Mouse (Mus musculus) hindbrain, embryonic 13.5 days (tissue): Measurements from ENCODE around the gene Irak3. TPM values are rescaled to one million over a fixed set of nuclear protein-coding genes. Genes with fewer than 3 reads are reported as not detected.

Source experiments
- ATAC-seq: fragments of 200-750 bp; cut with Nextera tagmentation; 2 replicates; pipeline ENCODE4 v1.8.0; 2017; ENCODE audit warnings: moderate TSS enrichment; ENCODE audit not compliant: low FRiP score
- H3K27ac ChIP-seq: fragments of 300-500 bp; sonication (generic); 2 replicates; pipeline ENCODE4 v1.5.1; 2015; ENCODE audit warnings: inconsistent platforms, mild to moderate bottlenecking, moderate library complexity
- H3K27me3 ChIP-seq: fragments of 300-500 bp; sonication (generic); 2 replicates; pipeline ENCODE4 v1.6.1; 2015; ENCODE audit warnings: mild to moderate bottlenecking, inconsistent platforms
- H3K36me3 ChIP-seq: fragments of 300-500 bp; sonication (generic); 2 replicates; pipeline ENCODE4 v1.6.1; 2015; ENCODE audit warnings: mild to moderate bottlenecking, inconsistent platforms
- H3K4me1 ChIP-seq: fragments of 300-500 bp; sonication (generic); replicated peaks from 2 replicates; pipeline ENCODE4 v1.6.1; 2015; ENCODE audit warnings: inconsistent platforms
- H3K4me2 ChIP-seq: fragments of 300-500 bp; sonication (generic); 2 replicates; pipeline ENCODE4 v1.6.1; 2015; ENCODE audit warnings: inconsistent platforms, mild to moderate bottlenecking, moderate library complexity
- H3K4me3 ChIP-seq: fragments of 300-500 bp; sonication (generic); 2 replicates; pipeline ENCODE4 v1.5.1; 2015; ENCODE audit warnings: mild to moderate bottlenecking, inconsistent platforms
- H3K9ac ChIP-seq: fragments of 300-500 bp; sonication (generic); 2 replicates; pipeline ENCODE4 v1.6.1; 2015; ENCODE audit warnings: mild to moderate bottlenecking, inconsistent platforms
- H3K9me3 ChIP-seq: fragments of 300-500 bp; sonication (generic); 2 replicates; pipeline ENCODE4 v1.6.1; 2016; ENCODE audit warnings: inconsistent platforms
- WGBS: fragments of 180-500 bp; shearing (Covaris S2); methylation state at CpG from one replicate; pipeline ENCODE4 v1.1.7; 2015; 5-methylcytosine and 5-hydroxymethylcytosine counted together
- polyA plus RNA-seq: library from polyadenylated mRNA; unstranded; fragments of >200 nt; fragmentation: Nextera tagmentation; extraction: Ambion mirVana; gene quantifications from 2 replicates; pipeline ENCODE4 v1.2.1, GENCODE M21; 2015

The Irak3 gene
- polyA plus RNA-seq, 1 experiment from 2014 or later: 0.36 TPM

GRCm38 (mm10) chr10:120170277-120170676 lies 31.7 kb downstream of the Irak3 start:
- Histone ChIP-seq H3K9ac (no peak overlapping the region), H3K4me3 (no peak overlapping the region), H3K4me1 (no peaks in the 10 kb centered on the region), H3K36me3 (no peaks in the 10 kb centered on the region), H3K27me3 (no peaks in the 10 kb centered on the region), H3K9me3 (no peaks in the 10 kb centered on the region), H3K4me2 (no peak overlapping the region), H3K27ac (no peak overlapping the region)
- 76% methylated on average over 4 of the region's 4 CpGs for WGBS
- no peak for ATAC-seq

DNA sequence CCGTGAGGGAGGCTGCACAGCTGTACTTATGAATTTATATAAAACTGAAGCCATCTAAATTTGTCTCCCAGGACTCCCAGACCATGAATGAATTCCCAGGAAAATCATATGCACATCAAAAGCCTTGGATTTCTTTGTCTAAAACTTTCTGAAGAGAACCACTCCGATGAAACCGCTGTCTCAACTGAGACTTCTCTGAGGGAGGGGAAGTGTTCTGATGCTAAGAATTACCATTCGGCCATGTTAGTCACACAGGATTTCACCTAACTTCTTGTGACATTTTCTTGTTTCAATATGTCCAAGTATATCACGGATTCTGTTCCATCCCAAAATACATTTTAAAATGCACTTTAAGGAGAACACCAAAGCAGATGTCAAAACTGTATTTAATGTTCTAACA lies 32.1 kb downstream of the Irak3 start:
- H3K27me3 ChIP-seq: no peaks in the 10 kb centered on the region
- H3K4me1 ChIP-seq: no peaks in the 10 kb centered on the region
- H3K9ac ChIP-seq: no peak overlapping the region
- ATAC-seq: no peak
- no peak overlapping the region for H3K27ac ChIP-seq
- 77% methylated on average over 5 of the region's 5 CpGs for WGBS
- H3K4me3 ChIP-seq: no peak overlapping the region
- H3K36me3 ChIP-seq: no peaks in the 10 kb centered on the region
- H3K4me2 ChIP-seq: no peak overlapping the region
- no peaks in the 10 kb centered on the region for H3K9me3 ChIP-seq

DNA sequence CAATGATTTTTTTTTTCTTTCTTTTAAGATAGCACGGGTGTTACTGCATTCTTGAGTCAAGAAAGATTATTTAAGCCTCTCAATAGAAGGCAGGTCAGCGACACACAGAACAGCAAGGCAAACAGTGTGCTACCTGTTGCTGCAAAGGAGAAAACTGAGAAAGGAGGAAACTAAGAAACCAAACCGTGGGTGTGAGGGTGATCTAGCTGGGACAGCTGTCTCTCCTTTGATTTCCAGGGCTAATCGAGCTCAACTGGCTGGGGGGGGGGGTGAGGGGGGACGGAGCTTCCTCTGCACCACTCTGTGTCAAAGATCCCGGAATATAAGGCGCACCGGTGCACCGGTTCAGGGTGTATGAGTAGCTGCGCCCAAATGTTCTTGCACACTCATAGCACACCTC lies 32.9 kb downstream of the Irak3 start:
- Histone ChIP-seq H3K4me2 (no peak overlapping the region), H3K9ac (no peak overlapping the region), H3K4me1 (no peaks in the 10 kb centered on the region), H3K36me3 (no peaks in the 10 kb centered on the region), H3K27me3 (no peaks in the 10 kb centered on the region), H3K4me3 (no peak overlapping the region), H3K27ac (no peak overlapping the region), H3K9me3 (no peaks in the 10 kb centered on the region)
- ATAC-seq: no peak
- 70% methylated on average over 10 of the region's 10 CpGs for WGBS

- H3K4me2 ChIP-seq: no peak overlapping the region
- 78% methylated on average over 1 of the region's 1 CpGs for WGBS
- H3K4me1 ChIP-seq: no peaks in the 10 kb centered on the region
- no peak for ATAC-seq
- no peaks in the 10 kb centered on the region for H3K9me3 ChIP-seq
- no peak overlapping the region for H3K4me3 ChIP-seq
- H3K27ac ChIP-seq: no peak overlapping the region
- H3K9ac ChIP-seq: no peak overlapping the region
- no peaks in the 10 kb centered on the region for H3K27me3 ChIP-seq
- no peaks in the 10 kb centered on the region for H3K36me3 ChIP-seq
These were observed 33.9 kb downstream of the Irak3 start for GRCm38 (mm10) chr10:120168070-120168469.

DNA sequence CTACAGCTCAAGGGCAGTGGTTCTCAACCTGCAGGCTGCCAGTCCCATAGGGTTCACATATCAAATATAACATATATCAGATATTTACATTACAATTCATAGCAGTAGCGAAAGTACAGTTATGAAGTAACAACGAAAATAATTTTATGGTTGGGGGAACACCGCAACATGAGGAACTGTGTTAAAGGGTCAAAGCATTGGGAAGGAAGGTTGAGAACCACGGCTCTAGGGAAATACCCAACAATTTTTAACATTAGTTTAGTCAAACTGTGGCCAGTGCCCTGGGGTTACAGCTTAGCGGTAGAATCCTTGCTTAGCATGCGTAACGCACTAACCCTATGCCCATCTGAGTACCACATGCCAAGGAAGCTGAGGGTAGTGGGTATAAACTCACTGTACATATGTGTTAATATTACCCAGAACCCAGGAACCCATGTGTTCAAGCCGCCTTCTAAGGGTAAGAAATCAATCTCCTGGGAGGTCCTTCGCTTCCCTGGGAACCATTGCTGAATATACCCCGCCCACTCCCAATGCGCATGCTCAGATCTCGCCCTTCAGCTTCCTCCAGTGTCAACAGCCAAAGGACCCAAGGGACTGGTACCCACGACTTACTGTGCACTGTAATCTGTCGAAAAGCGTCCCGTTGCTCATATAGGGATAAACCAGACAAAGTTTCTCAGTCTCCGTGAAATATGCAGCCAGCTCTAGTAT lies 36.0 kb downstream of the Irak3 start:
- H3K9ac ChIP-seq: no peak overlapping the region
- no peak overlapping the region for H3K4me3 ChIP-seq
- no peaks in the 10 kb centered on the region for H3K27me3 ChIP-seq
- no peak for ATAC-seq
- no peak overlapping the region for H3K27ac ChIP-seq
- no peak overlapping the region for H3K4me2 ChIP-seq
- H3K9me3 ChIP-seq: no peaks in the 10 kb centered on the region
- WGBS: 90% methylated on average over 17 of the region's 17 CpGs
- H3K36me3 ChIP-seq: no peaks in the 10 kb centered on the region
- no peaks in the 10 kb centered on the region for H3K4me1 ChIP-seq

DNA sequence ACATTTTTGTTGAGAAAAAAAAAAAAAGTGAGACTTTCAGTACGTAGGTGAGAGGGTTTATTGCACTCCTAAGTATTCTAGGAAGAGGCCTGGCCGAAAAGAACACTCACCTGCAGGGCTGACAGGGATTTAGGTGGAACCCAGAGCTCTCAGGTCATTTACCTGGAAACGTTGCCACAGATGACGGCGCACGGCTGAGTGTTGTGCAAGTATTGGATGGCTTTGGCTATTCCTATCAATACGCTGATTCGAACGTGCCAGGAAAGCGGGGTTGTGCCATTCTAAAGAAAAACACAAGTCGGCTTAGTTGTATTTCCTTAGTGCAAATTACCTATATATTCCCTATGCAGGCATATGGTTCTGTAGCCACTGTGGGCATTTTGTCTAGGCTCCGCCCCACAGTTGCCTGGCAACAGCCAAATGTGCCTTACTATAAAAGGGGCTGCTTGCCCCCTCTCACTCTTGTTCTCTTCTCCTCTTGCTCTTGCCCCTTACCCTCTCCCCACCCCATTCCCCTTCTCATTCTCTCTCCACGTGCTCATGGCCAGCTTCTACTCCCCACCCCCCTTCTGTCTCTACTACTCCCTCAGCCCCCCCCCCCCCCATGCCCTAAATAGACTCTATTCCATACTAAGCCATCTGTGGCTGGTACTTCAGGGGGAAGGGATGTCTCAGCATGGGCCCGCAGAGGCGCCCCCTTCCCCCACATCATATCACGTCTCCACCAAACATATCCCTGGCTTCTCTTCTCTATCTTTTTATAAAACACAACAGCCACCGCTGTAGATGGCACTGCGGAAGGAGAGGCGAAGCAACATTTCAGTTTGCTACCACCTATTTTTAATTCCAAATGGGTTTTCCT lies 36.8 kb downstream of the Irak3 start:
- no peaks in the 10 kb centered on the region for H3K9me3 ChIP-seq
- no peak overlapping the region for H3K9ac ChIP-seq
- no peak overlapping the region for H3K27ac ChIP-seq
- H3K4me3 ChIP-seq: no peak overlapping the region
- H3K36me3 ChIP-seq: no peaks in the 10 kb centered on the region
- H3K4me1 ChIP-seq: no peaks in the 10 kb centered on the region
- H3K4me2 ChIP-seq: no peak overlapping the region
- no peaks in the 10 kb centered on the region for H3K27me3 ChIP-seq
- no peak for ATAC-seq
- 83% methylated on average over 19 of the region's 19 CpGs for WGBS

DNA sequence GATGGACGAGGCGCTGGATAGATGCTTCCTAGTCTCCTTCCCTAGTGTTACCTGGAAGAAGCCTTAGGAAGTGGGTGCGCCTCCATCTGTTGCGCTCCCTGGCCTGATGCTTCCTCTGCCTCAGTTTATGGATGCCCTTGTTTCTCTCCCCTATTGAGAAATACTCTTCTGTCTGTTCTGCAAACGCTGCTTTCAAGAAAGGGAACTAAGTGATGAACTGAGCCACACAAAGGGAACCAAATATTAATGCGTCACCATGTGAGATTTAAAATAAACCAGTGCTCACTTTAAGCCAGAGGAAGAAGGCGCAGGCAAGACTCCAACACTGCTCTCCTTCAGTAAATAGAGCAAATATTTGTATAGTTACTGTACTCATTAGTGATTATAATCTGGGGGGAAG lies 38.4 kb downstream of the Irak3 start:
- H3K27me3 ChIP-seq: no peaks in the 10 kb centered on the region
- no peak overlapping the region for H3K9ac ChIP-seq
- H3K9me3 ChIP-seq: no peaks in the 10 kb centered on the region
- H3K27ac ChIP-seq: no peak overlapping the region
- no peaks in the 10 kb centered on the region for H3K4me1 ChIP-seq
- H3K4me3 ChIP-seq: no peak overlapping the region
- no peak overlapping the region for H3K4me2 ChIP-seq
- no peak for ATAC-seq
- no peaks in the 10 kb centered on the region for H3K36me3 ChIP-seq
- WGBS: 93% methylated on average over 7 of the region's 7 CpGs

GRCm38 (mm10) chr10:120162840-120163239 lies 39.1 kb downstream of the Irak3 start:
- no peak for ATAC-seq
- Histone ChIP-seq H3K27me3 (no peaks in the 10 kb centered on the region), H3K4me2 (no peak overlapping the region)

DNA sequence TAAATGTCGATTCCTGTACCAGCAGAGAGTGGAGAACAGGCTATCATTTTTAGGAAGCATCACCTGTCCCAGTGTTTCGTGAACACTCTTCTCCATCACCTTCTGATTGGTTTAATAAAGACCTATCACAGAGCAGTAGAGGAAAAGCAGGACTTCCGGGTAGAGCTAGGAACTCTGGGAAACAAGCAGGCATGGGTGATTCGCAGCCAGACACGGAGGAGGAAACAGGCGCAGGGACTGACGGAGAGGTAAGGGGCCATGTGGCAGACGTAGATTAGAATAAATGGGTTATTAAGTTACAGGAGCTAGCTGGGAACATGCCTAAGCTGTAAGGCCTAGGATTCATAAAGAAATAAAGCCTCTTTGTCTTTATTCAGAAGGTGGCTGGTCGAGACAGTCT lies 41.4 kb downstream of the Irak3 start:
- no peak overlapping the region for H3K27ac ChIP-seq
- no peaks in the 10 kb centered on the region for H3K36me3 ChIP-seq
- 79% methylated on average over 9 of the region's 9 CpGs for WGBS
- no peaks in the 10 kb centered on the region for H3K27me3 ChIP-seq
- no peak overlapping the region for H3K9ac ChIP-seq
- H3K4me1 ChIP-seq: no peaks in the 10 kb centered on the region
- no peaks in the 10 kb centered on the region for H3K9me3 ChIP-seq
- ATAC-seq: no peak
- no peak overlapping the region for H3K4me2 ChIP-seq
- no peak overlapping the region for H3K4me3 ChIP-seq

More at GRCm38 (mm10) chr10:120162840-120163239, 39.1 kb downstream of the Irak3 start:
- Histone ChIP-seq H3K27ac (no peak overlapping the region), H3K4me1 (no peaks in the 10 kb centered on the region), H3K36me3 (no peaks in the 10 kb centered on the region), H3K4me3 (no peak overlapping the region), H3K9ac (no peak overlapping the region), H3K9me3 (no peaks in the 10 kb centered on the region)
- WGBS: 89% methylated on average over 10 of the region's 10 CpGs

DNA sequence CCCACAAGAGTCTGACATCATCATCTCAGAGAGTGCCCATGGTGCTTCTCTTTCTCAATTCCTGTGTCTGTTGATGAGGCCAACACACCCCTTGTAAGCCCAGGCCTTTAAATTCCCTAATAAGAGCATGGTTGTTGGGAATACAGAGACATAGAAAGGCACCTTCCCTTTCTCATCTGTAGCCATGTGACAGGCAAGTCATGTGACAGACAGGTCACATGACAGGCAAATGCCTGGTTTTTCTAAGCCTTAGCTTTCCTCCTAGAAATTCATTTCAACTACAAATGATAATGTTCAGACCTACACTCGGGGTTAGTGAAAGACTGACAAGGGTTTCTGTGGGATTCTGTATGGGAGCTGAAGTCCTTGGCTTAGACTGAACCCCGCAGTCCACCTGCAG lies 48.0 kb downstream of the Irak3 start:
- no peaks in the 10 kb centered on the region for H3K9me3 ChIP-seq
- H3K27me3 ChIP-seq: no peaks in the 10 kb centered on the region
- H3K4me1 ChIP-seq: no peaks in the 10 kb centered on the region
- no peak overlapping the region for H3K27ac ChIP-seq
- 88% methylated on average over 2 of the region's 2 CpGs for WGBS
- H3K9ac ChIP-seq: no peak overlapping the region
- H3K36me3 ChIP-seq: no peaks in the 10 kb centered on the region
- ATAC-seq: no peak
- no peak overlapping the region for H3K4me3 ChIP-seq
- H3K4me2 ChIP-seq: no peak overlapping the region

DNA sequence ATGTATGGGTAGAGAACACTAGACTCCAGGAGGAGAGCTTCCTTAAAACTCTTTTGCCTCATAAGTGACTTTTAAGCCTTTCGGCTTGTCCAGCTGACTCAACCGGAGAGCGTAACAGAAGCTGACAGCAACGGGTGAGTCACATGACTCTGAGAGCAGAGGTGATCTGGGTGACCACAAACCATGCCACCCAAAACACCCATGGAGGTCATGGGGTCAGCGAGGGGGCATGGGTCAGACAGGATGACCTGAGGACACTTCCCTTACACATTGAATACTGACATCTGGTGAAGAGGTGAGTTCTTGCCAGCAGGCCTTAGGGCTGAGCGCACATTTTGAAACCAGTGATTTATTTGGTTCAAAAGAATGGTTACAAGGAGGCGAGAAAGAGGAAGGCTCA lies 50.3 kb downstream of the Irak3 start:
- Histone ChIP-seq H3K27me3 (no peaks in the 10 kb centered on the region), H3K4me2 (no peak overlapping the region), H3K9ac (no peak overlapping the region), H3K27ac (no peak overlapping the region), H3K4me1 (no peaks in the 10 kb centered on the region), H3K36me3 (no peaks in the 10 kb centered on the region), H3K9me3 (no peaks in the 10 kb centered on the region), H3K4me3 (no peak overlapping the region)
- ATAC-seq: no peak
- 96% methylated on average over 7 of the region's 7 CpGs for WGBS

GRCm38 (mm10) chr10:120140916-120141516 lies 60.9 kb downstream of the Irak3 start:
- Histone ChIP-seq H3K4me1 (0 out of 2 replicates have a peak, but pooled peaks cover 2% of the 10 kb centered on the region), H3K4me3 (no peak overlapping the region), H3K9ac (no peak overlapping the region), H3K9me3 (peaks cover 22% of the 10 kb centered on the region), H3K4me2 (no peak overlapping the region), H3K27ac (no peak overlapping the region), H3K27me3 (no peaks in the 10 kb centered on the region), H3K36me3 (no peaks in the 10 kb centered on the region; the same call in 1 of the 2 replicates)
- 64% methylated on average over 10 of the region's 10 CpGs for WGBS
- ATAC-seq: no peak
